In genomic region chr19:3401943-3402342, GRCm38 (mm10) we compare ENCODE assay signal across 28 mouse cellular contexts. TPM values are rescaled to one million over a fixed set of nuclear protein-coding genes. Genes with fewer than 3 reads are reported as not detected.
DNase-seq lines count a peak whose midpoint lies in the region; ATAC-seq and TF ChIP-seq lines count a peak whose summit lies in the region.
"Had no signal": no experiment of that assay in that cellular context is flagged by ENCODE, and none has a peak within 500 bp of the region (broad histone marks: within the 10 kb centered on the region; RNA-seq: fewer than 3 reads in every experiment).

No protein-coding gene starts in this region.

- no peak overlapping the region for H3K9ac ChIP-seq in forebrain, postnatal 0 days
- H3K9ac ChIP-seq in forebrain, embryonic 16.5 days (replicated peaks; ENCODE audit: low read depth, low read length) = no peak overlapping the region
- H3K9ac ChIP-seq in heart, postnatal 0 days (replicated peaks; ENCODE audit: low read depth, low read length) = no peak overlapping the region
- H3K9ac ChIP-seq in heart, adult 2 months (ENCODE audit: low read depth, low read length) = no peak overlapping the region
- H3K9ac ChIP-seq: embryonic facial prominence, embryonic 15.5 days; hindbrain, embryonic 15.5 days; limb, embryonic 15.5 days; liver, embryonic 14.5 days; lung, embryonic 14.5 days had no signal

- WGBS in forebrain, postnatal 0 days = 39% methylated on average over 7 of the region's 7 CpGs
- 46% methylated on average over 7 of the region's 7 CpGs for WGBS in forebrain, embryonic 16.5 days
- WGBS in heart, postnatal 0 days = 19% methylated on average over 7 of the region's 7 CpGs
- 37% methylated on average over 7 of the region's 7 CpGs for WGBS in heart, adult 2 months

- H3K36me3 ChIP-seq in forebrain, postnatal 0 days (ENCODE audit: insufficient read depth) = no peaks in the 10 kb centered on the region
- no peaks in the 10 kb centered on the region for H3K36me3 ChIP-seq in forebrain, embryonic 16.5 days (ENCODE audit: control insufficient read depth, insufficient read depth)
- H3K36me3 ChIP-seq in heart, postnatal 0 days (replicated peaks; ENCODE audit: control insufficient read depth, insufficient read depth, low read length) = peaks cover 14% of the 10 kb centered on the region
- H3K36me3 ChIP-seq in heart, adult 2 months (ENCODE audit: control insufficient read depth, insufficient read depth, low read length) = no peaks in the 10 kb centered on the region
- H3K36me3 ChIP-seq: embryonic facial prominence, embryonic 15.5 days; hindbrain, embryonic 15.5 days; limb, embryonic 15.5 days had no signal

- intact Hi-C loops in heart, adult 2 months (cut with DNase I) = no loop called here

- peak; percentile 47 for ATAC-seq in forebrain, postnatal 0 days
- ATAC-seq in forebrain, embryonic 16.5 days = no peak
- ATAC-seq in heart, postnatal 0 days (ENCODE audit: insufficient read depth, low read depth) = peak; percentile 84
- 0 out of 2 replicates have a peak, but pooled peaks have one; percentile 27 for ATAC-seq in megakaryocyte, adult 5-6 weeks (ENCODE audit: poor library complexity, severe bottlenecking)
- ATAC-seq: CD4-positive, CD25-positive, alpha-beta regulatory T cell, adult 4 months; forebrain, embryonic 14.5 days; intestine, embryonic 16.5 days; midbrain, embryonic 16.5 days had no signal

- H3K4me3 ChIP-seq in forebrain, postnatal 0 days (ENCODE audit: low read depth, low read length) = no peak overlapping the region
- no peak overlapping the region for H3K4me3 ChIP-seq in forebrain, embryonic 16.5 days (replicated peaks; ENCODE audit: low read length)
- H3K4me3 ChIP-seq in heart, postnatal 0 days (ENCODE audit: low read depth, low read length) = no peak overlapping the region
- no peak overlapping the region for H3K4me3 ChIP-seq in heart, adult 2 months
- H3K4me3 ChIP-seq: embryonic facial prominence, embryonic 15.5 days; hindbrain, embryonic 15.5 days; limb, embryonic 15.5 days had no signal

- TF ChIP-seq POLR2A in heart, adult 2 months (IDR thresholded peaks at IDR 0.05; ENCODE audit: insufficient read depth, low read depth, low read length) = no peak

- TF ChIP-seq EP300 in heart, postnatal 0 days (IDR thresholded peaks at IDR 0.05; ENCODE audit: low read depth) = no peak
- no peak for TF ChIP-seq EP300 in heart, adult 2 months (IDR thresholded peaks at IDR 0.05; ENCODE audit: insufficient read depth, low read depth, low read length)

- no peaks in the 10 kb centered on the region for H3K9me3 ChIP-seq in forebrain, postnatal 0 days (ENCODE audit: low read length)
- H3K9me3 ChIP-seq in forebrain, embryonic 16.5 days (ENCODE audit: control insufficient read depth, low read length) = no peaks in the 10 kb centered on the region; the same call in 1 of the 2 replicates
- no peaks in the 10 kb centered on the region for H3K9me3 ChIP-seq in heart, postnatal 0 days (replicated peaks; ENCODE audit: control insufficient read depth, low read length)
- H3K9me3 ChIP-seq: embryonic facial prominence, embryonic 15.5 days; hindbrain, embryonic 15.5 days; limb, embryonic 15.5 days had no signal

- H3K79me2 ChIP-seq in heart, adult 2 months (replicated peaks; ENCODE audit: control insufficient read depth, insufficient read depth, low read length) = no peaks in the 10 kb centered on the region

- TF ChIP-seq CTCF in forebrain, postnatal 0 days (IDR thresholded peaks at IDR 0.05; ENCODE audit: low read depth) = no peak
- no peak for TF ChIP-seq CTCF in heart, postnatal 0 days (IDR thresholded peaks at IDR 0.05; ENCODE audit: low read depth)
- TF ChIP-seq CTCF in heart, adult 2 months (IDR thresholded peaks at IDR 0.05) = no peak

- no peak for DNase-seq in forebrain, postnatal 0 days
- peak; percentile 61 for DNase-seq in heart, postnatal 0 days (ENCODE audit: low spot score)
- no peak for DNase-seq in heart, adult 2 months
- DNase-seq in lung, postnatal 36 days = peak; percentile 16
- DNase-seq in lung, postnatal 10 days = no peak
- no peak for DNase-seq in right cerebral cortex, postnatal 14 days
- DNase-seq: adrenal gland, postnatal 25 days; cerebellum, adult 18-20 months; gastrocnemius, postnatal 10 days; kidney, postnatal 4 days; layer of hippocampus, adult 9-11 months; lung, embryonic 14.5 days; lung, postnatal 4 days; right cerebral cortex, postnatal 25 days; spleen, adult 18-20 months had no signal

- no peaks in the 10 kb centered on the region for H3K27me3 ChIP-seq in forebrain, postnatal 0 days (ENCODE audit: insufficient read depth, low read length)
- H3K27me3 ChIP-seq in forebrain, embryonic 16.5 days (replicated peaks; ENCODE audit: control insufficient read depth, insufficient read depth, low read length) = no peaks in the 10 kb centered on the region
- no peaks in the 10 kb centered on the region for H3K27me3 ChIP-seq in heart, postnatal 0 days (ENCODE audit: control insufficient read depth, insufficient read depth, low read length)
- H3K27me3 ChIP-seq in heart, adult 2 months (ENCODE audit: control insufficient read depth, insufficient read depth, low read length) = no peaks in the 10 kb centered on the region
- H3K27me3 ChIP-seq: embryonic facial prominence, embryonic 15.5 days; hindbrain, embryonic 15.5 days; limb, embryonic 15.5 days had no signal

- no peak overlapping the region for H3K4me2 ChIP-seq in forebrain, postnatal 0 days (ENCODE audit: low read depth)
- H3K4me2 ChIP-seq in forebrain, embryonic 16.5 days (ENCODE audit: low read length) = no peak overlapping the region
- H3K4me2 ChIP-seq in heart, postnatal 0 days (ENCODE audit: low read depth, low read length) = 0 out of 2 replicates have a peak overlapping the region, but pooled peaks have one; percentile 7
- H3K4me2 ChIP-seq: embryonic facial prominence, embryonic 15.5 days; heart, embryonic 11.5 days; hindbrain, embryonic 15.5 days; limb, embryonic 15.5 days; lung, embryonic 14.5 days had no signal

- H3K27ac ChIP-seq in forebrain, postnatal 0 days (ENCODE audit: low read depth, low read length) = no peak overlapping the region
- H3K27ac ChIP-seq in forebrain, embryonic 16.5 days (ENCODE audit: low read length) = no peak overlapping the region
- H3K27ac ChIP-seq in heart, postnatal 0 days (ENCODE audit: low read depth) = no peak overlapping the region
- no peak overlapping the region for H3K27ac ChIP-seq in heart, adult 2 months
- H3K27ac ChIP-seq: embryonic facial prominence, embryonic 15.5 days; hindbrain, embryonic 15.5 days; limb, embryonic 15.5 days; liver, embryonic 14.5 days had no signal

- no peaks in the 10 kb centered on the region for H3K4me1 ChIP-seq in forebrain, postnatal 0 days (ENCODE audit: insufficient read depth)
- H3K4me1 ChIP-seq in forebrain, embryonic 16.5 days (replicated peaks; ENCODE audit: control insufficient read depth, insufficient read depth, low read length) = no peaks in the 10 kb centered on the region
- peaks cover 5% of the 10 kb centered on the region for H3K4me1 ChIP-seq in heart, postnatal 0 days (ENCODE audit: control insufficient read depth, insufficient read depth)
- H3K4me1 ChIP-seq in heart, adult 2 months (ENCODE audit: control insufficient read depth, insufficient read depth, low read length) = no peaks in the 10 kb centered on the region
- H3K4me1 ChIP-seq: embryonic facial prominence, embryonic 15.5 days; limb, embryonic 15.5 days had no signal

RNA-seq across cellular contexts. Expression of gene Gal, which starts 12.4 kb away (rescaled TPM):
- total RNA-seq in forebrain, postnatal 0 days (2014; rRNA removed) = 2.0 and 2.1 TPM in 2 replicates
- polyA plus RNA-seq in forebrain, postnatal 0 days (2015; fragmentation: Nextera tagmentation; extraction: Ambion mirVana) = 14.1 and 21.9 TPM in 2 replicates
- polyA plus RNA-seq in forebrain, embryonic 16.5 days (2015; fragmentation: Nextera tagmentation; extraction: Ambion mirVana) = 2.2 and 9.8 TPM in 2 replicates
- total RNA-seq in heart, postnatal 0 days (2014; rRNA removed; ENCODE audit: low replicate concordance) = 2.3 TPM in 1 of 2 replicates, not detected in the other
- 2.4 and 3.1 TPM in 2 replicates for polyA plus RNA-seq in heart, postnatal 0 days (2015; fragmentation: Nextera tagmentation; extraction: Ambion mirVana)
- total RNA-seq in heart, adult 2 months (2021) = not detected
- polyA plus RNA-seq in heart, adult 2 months (2012; rRNA removed) = 0.14 TPM in 1 of 2 replicates, not detected in the other
- total RNA-seq in megakaryocyte, adult 5-6 weeks (2015) = 1.1 and 2.0 TPM in 2 replicates
- total RNA-seq in megakaryocyte, adult 5-6 weeks (2017) = 0.70 TPM in 1 of 2 replicates, not detected in the other
- total RNA-seq: left cerebral cortex, adult 18-20 months; neutrophil, adult 5-6 weeks had no signal

RNA-seq across cellular contexts. Expression of gene Tesmin, which starts 13.3 kb away (rescaled TPM):
- total RNA-seq in forebrain, postnatal 0 days (2014; rRNA removed) = 0.71 and 1.0 TPM in 2 replicates
- polyA plus RNA-seq in forebrain, postnatal 0 days (2015; fragmentation: Nextera tagmentation; extraction: Ambion mirVana) = 0.82 and 1.5 TPM in 2 replicates
- polyA plus RNA-seq in forebrain, embryonic 16.5 days (2015; fragmentation: Nextera tagmentation; extraction: Ambion mirVana) = 0.24 and 0.32 TPM in 2 replicates
- total RNA-seq in heart, postnatal 0 days (2014; rRNA removed; ENCODE audit: low replicate concordance) = 1.2 and 2.9 TPM in 2 replicates
- polyA plus RNA-seq in heart, postnatal 0 days (2015; fragmentation: Nextera tagmentation; extraction: Ambion mirVana) = 1.1 and 1.3 TPM in 2 replicates
- 1 to 10 TPM; 2.5 to 2.6 TPM for total RNA-seq in heart, adult 2 months (2021)
- polyA plus RNA-seq in heart, adult 2 months (2012; rRNA removed) = 1.8 and 2.2 TPM in 2 replicates
- 1.4 and 4.0 TPM in 2 replicates for total RNA-seq in megakaryocyte, adult 5-6 weeks (2015)
- 1.3 and 2.8 TPM in 2 replicates for total RNA-seq in megakaryocyte, adult 5-6 weeks (2017)
- polyA plus RNA-seq: CD4-positive, CD25-positive, alpha-beta regulatory T cell, adult 4 months had no signal

Comparison
In these comparisons a context has a peak if more than half of its experiments do, and no peak if none do; other contexts are left out.
1. DNase-seq: peak in heart, postnatal 0 days (single experiment) and lung, postnatal 36 days (single experiment); none in forebrain, postnatal 0 days (single experiment), heart, adult 2 months (0 of 2), lung, postnatal 10 days (single experiment) and right cerebral cortex, postnatal 14 days (single experiment).